Mouse (Mus musculus): Measurements from ENCODE around the gene Ptger2. TPM values are rescaled to one million over a fixed set of nuclear protein-coding genes. Genes with fewer than 3 reads are reported as not detected.
A peak's percentile ranks its signal among the peaks of the same experiment; 100 is the strongest.

The Ptger2 gene
- polyA plus RNA-seq, 1 experiment from 2014 or later: 1.2 TPM

- 87% methylated on average over 4 of the region's 4 CpGs for WGBS
- Histone ChIP-seq H3K4me1 (replicated peaks) (no peaks in the 10 kb centered on the region), H3K4me2 (replicated peaks) (no peak overlapping the region), H3K4me3 (replicated peaks) (no peak overlapping the region), H3K27me3 (replicated peaks) (no peaks in the 10 kb centered on the region), H3K36me3 (no peaks in the 10 kb centered on the region), H3K27ac (no peak overlapping the region), H3K9me3 (no peaks in the 10 kb centered on the region), H3K9ac (no peak overlapping the region)
- ATAC-seq: no peak
These were observed 17.8 kb downstream of the Ptger2 start for GRCm38 (mm10) chr14:45005698-45006283.

GRCm38 (mm10) chr14:45009242-45009641, 21.2 kb downstream of the Ptger2 start:
- WGBS: 88% methylated on average over 1 of the region's 1 CpGs
- Histone ChIP-seq H3K9ac (no peak overlapping the region), H3K4me1 (replicated peaks) (no peaks in the 10 kb centered on the region), H3K9me3 (no peaks in the 10 kb centered on the region), H3K36me3 (no peaks in the 10 kb centered on the region), H3K4me3 (replicated peaks) (no peak overlapping the region), H3K27me3 (replicated peaks) (no peaks in the 10 kb centered on the region), H3K4me2 (replicated peaks) (no peak overlapping the region), H3K27ac (no peak overlapping the region)
- ATAC-seq: no peak

GRCm38 (mm10) chr14:45011260-45011659, 23.3 kb downstream of the Ptger2 start:
- WGBS: 91% methylated on average over 2 of the region's 2 CpGs
- no peaks in the 10 kb centered on the region for H3K36me3 ChIP-seq
- ATAC-seq: no peak
- no peak overlapping the region for H3K4me2 ChIP-seq (replicated peaks)
- H3K9me3 ChIP-seq: no peaks in the 10 kb centered on the region
- H3K27ac ChIP-seq: no peak overlapping the region
- no peaks in the 10 kb centered on the region for H3K27me3 ChIP-seq (replicated peaks)
- no peak overlapping the region for H3K9ac ChIP-seq
- no peak overlapping the region for H3K4me3 ChIP-seq (replicated peaks)
- H3K4me1 ChIP-seq (replicated peaks): no peaks in the 10 kb centered on the region

DNA sequence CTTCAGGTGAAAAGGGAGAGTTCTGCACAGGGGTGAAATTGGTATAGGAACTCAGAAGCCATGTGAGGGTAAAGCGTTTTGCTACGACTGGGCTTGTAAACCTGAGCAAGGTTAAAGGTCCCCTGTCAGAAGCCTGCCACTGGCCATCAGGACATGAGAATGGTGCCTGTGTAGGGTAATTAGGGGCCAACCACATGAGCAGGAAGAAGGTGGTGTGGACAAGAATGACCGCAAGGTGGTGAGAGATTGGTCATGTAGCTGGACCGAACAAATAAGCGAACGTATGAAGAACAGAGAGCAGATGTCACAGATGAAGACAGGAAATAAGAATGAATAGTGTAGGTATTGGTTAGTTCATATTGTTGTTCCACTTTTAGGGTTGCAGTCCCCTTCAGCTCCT, 23.7 kb downstream of the Ptger2 start:
- Histone ChIP-seq H3K27me3 (replicated peaks) (no peaks in the 10 kb centered on the region), H3K4me2 (replicated peaks) (no peak overlapping the region), H3K4me3 (replicated peaks) (no peak overlapping the region), H3K27ac (no peak overlapping the region), H3K4me1 (replicated peaks) (no peaks in the 10 kb centered on the region), H3K36me3 (no peaks in the 10 kb centered on the region), H3K9me3 (no peaks in the 10 kb centered on the region), H3K9ac (no peak overlapping the region)
- 87% methylated on average over 6 of the region's 6 CpGs for WGBS
- no peak for ATAC-seq

DNA sequence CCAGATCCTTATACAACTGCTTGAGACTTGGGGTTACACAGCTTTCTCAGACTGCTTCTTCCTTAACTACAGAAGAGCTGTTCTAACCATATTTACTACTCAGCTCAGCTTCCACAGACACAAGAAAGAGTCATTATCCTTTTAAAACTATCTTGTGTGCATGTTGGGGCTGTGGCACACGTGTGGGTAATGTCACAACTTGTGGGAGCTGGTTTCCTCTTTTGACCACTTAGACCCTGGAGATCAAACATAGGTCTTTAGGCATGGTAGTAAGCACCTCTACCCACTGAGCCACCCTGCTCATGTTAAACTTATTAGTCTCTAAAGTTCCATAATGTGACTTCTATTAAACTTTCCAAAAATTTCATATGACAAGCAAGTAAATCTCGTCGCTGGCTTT, 33.6 kb downstream of the Ptger2 start:
- Histone ChIP-seq H3K9ac (no peak overlapping the region), H3K4me2 (replicated peaks) (no peak overlapping the region), H3K4me1 (replicated peaks) (no peaks in the 10 kb centered on the region), H3K27ac (no peak overlapping the region), H3K9me3 (no peaks in the 10 kb centered on the region), H3K4me3 (replicated peaks) (no peak overlapping the region), H3K27me3 (replicated peaks) (no peaks in the 10 kb centered on the region), H3K36me3 (no peaks in the 10 kb centered on the region)
- WGBS: 86% methylated on average over 3 of the region's 3 CpGs
- no peak for ATAC-seq

- no peaks in the 10 kb centered on the region; the same call in 1 of the 2 replicates for H3K4me1 ChIP-seq (replicated peaks)
- no peak overlapping the region for H3K9ac ChIP-seq
- no peaks in the 10 kb centered on the region for H3K9me3 ChIP-seq
- H3K27me3 ChIP-seq (replicated peaks): no peaks in the 10 kb centered on the region
- 83% methylated on average over 3 of the region's 3 CpGs for WGBS
- H3K27ac ChIP-seq: no peak overlapping the region
- H3K4me2 ChIP-seq (replicated peaks): no peak overlapping the region
- ATAC-seq: no peak
- no peak overlapping the region for H3K4me3 ChIP-seq (replicated peaks)
- H3K36me3 ChIP-seq: no peaks in the 10 kb centered on the region
These were observed 46.3 kb downstream of the Ptger2 start for GRCm38 (mm10) chr14:45034293-45034692.

- Histone ChIP-seq H3K9me3 (no peaks in the 10 kb centered on the region), H3K4me3 (replicated peaks) (no peak overlapping the region), H3K9ac (no peak overlapping the region), H3K27ac (no peak overlapping the region), H3K4me2 (replicated peaks) (no peak overlapping the region), H3K27me3 (replicated peaks) (no peaks in the 10 kb centered on the region), H3K36me3 (no peaks in the 10 kb centered on the region), H3K4me1 (replicated peaks) (no peaks in the 10 kb centered on the region; the same call in 1 of the 2 replicates)
- ATAC-seq: no peak
- WGBS: 82% methylated on average over 1 of the region's 1 CpGs
These were observed 48.6 kb downstream of the Ptger2 start for GRCm38 (mm10) chr14:45036579-45036978.

DNA sequence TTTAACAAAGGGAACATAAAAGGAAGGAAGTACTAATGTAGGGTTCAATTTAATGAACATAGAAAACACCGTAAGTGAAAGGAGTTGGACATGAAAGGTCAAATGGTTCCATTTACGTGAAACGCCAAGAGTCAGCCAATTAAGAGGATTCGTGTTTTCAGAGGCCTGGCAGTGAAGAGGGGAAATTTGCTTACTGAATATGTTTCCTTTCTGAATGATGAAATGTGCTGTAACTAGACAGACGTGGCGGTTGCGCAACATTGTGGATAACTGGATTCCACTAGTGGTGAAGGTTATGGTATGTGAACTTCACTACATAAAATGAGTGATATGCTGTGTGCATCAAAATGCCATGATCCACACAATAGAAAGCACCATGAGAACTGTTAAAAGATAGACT, 50.1 kb downstream of the Ptger2 start:
- no peaks in the 10 kb centered on the region for H3K27me3 ChIP-seq (replicated peaks)
- H3K4me1 ChIP-seq (replicated peaks): no peaks in the 10 kb centered on the region; the same call in 1 of the 2 replicates
- 77% methylated on average over 7 of the region's 7 CpGs for WGBS
- no peak overlapping the region for H3K4me2 ChIP-seq (replicated peaks)
- H3K9ac ChIP-seq: no peak overlapping the region
- no peaks in the 10 kb centered on the region for H3K9me3 ChIP-seq
- no peak for ATAC-seq
- H3K27ac ChIP-seq: no peak overlapping the region
- no peak overlapping the region for H3K4me3 ChIP-seq (replicated peaks)
- no peaks in the 10 kb centered on the region for H3K36me3 ChIP-seq

- no peak overlapping the region for H3K4me3 ChIP-seq (replicated peaks)
- ATAC-seq: no peak
- no peaks in the 10 kb centered on the region for H3K9me3 ChIP-seq
- no peaks in the 10 kb centered on the region for H3K27me3 ChIP-seq (replicated peaks)
- no peak overlapping the region for H3K4me2 ChIP-seq (replicated peaks)
- WGBS: 81% methylated on average over 5 of the region's 5 CpGs
- H3K36me3 ChIP-seq: no peaks in the 10 kb centered on the region
- H3K4me1 ChIP-seq (replicated peaks): no peaks in the 10 kb centered on the region; the same call in 1 of the 2 replicates
- no peak overlapping the region for H3K9ac ChIP-seq
- H3K27ac ChIP-seq: no peak overlapping the region
These were observed 53.0 kb downstream of the Ptger2 start for GRCm38 (mm10) chr14:45040851-45041475.

GRCm38 (mm10) chr14:45048128-45048527, 60.1 kb downstream of the Ptger2 start:
- no peak for ATAC-seq
- Histone ChIP-seq H3K27ac (no peak overlapping the region), H3K9me3 (no peaks in the 10 kb centered on the region), H3K4me2 (replicated peaks) (no peak overlapping the region), H3K36me3 (no peaks in the 10 kb centered on the region), H3K4me1 (replicated peaks) (0 out of 2 replicates have a peak, but pooled peaks cover 4% of the 10 kb centered on the region), H3K27me3 (replicated peaks) (no peaks in the 10 kb centered on the region), H3K4me3 (replicated peaks) (no peak overlapping the region), H3K9ac (no peak overlapping the region)
- 83% methylated on average over 2 of the region's 2 CpGs for WGBS

DNA sequence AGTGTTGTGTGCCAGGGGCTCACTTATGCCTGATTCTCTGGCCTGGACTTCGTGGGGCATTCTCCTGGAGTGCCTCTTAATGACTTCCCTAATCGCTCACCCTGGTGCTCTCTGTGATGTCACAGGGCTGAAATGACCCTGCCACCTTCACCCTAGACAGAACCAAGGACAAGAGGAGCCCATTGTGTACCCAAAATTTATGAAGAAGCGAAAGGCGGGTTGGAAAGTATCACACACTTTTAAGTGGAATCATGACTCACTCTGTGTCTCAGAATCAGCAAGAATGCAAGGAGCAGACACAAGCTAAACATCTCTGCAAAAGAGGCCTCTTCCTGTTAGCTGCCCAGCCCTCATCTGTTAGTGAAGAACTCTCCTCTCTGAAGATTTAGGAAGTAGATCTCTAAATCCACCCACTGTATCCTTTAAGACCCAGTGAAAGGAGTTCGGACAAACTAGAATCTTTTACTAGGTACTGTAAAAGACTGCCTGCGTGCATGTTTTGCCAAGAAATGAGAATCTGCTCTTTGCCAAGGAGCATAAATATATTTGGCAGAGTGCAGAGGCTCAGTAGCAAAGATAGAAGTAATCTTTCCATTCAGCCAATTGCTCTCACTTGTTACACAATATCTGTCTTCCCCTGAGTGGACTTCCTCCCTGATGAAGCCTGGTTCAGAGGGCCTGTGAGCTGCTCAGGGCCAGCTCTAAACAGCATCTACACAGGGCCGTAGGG, 61.9 kb downstream of the Ptger2 start:
- Histone ChIP-seq H3K27ac (peak overlapping the region; percentile 89), H3K36me3 (no peaks in the 10 kb centered on the region), H3K4me1 (replicated peaks) (0 out of 2 replicates have a peak, but pooled peaks cover 4% of the 10 kb centered on the region), H3K9me3 (no peaks in the 10 kb centered on the region), H3K4me2 (replicated peaks) (no peak overlapping the region), H3K9ac (no peak overlapping the region), H3K27me3 (replicated peaks) (no peaks in the 10 kb centered on the region), H3K4me3 (replicated peaks) (no peak overlapping the region)
- 32% methylated on average over 7 of the region's 7 CpGs for WGBS
- ATAC-seq: peak; percentile 79

DNA sequence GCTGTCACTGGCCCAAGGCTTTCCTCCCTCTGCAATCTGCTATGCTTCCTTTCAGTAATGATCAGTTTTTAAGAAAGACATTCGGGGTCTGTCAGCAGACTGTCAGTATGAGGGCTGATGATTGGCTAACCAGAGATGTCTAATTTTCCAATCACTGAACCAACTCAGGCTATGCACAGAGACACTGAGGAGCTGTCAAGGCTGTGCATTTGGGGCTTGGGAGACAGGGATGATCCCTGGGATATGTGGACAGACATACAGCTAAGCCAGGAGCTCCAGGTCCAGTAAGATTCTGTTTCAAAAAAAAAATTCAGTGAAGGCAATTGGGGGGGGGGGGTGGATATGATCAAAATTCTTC, 62.4 kb downstream of the Ptger2 start:
- Histone ChIP-seq H3K9me3 (no peaks in the 10 kb centered on the region), H3K4me2 (replicated peaks) (no peak overlapping the region), H3K4me3 (replicated peaks) (no peak overlapping the region), H3K9ac (no peak overlapping the region), H3K27ac (peak overlapping the region; percentile 89), H3K36me3 (no peaks in the 10 kb centered on the region), H3K27me3 (replicated peaks) (no peaks in the 10 kb centered on the region), H3K4me1 (replicated peaks) (0 out of 2 replicates have a peak, but pooled peaks cover 4% of the 10 kb centered on the region)
- WGBS: 58% methylated on average over 1 of the region's 1 CpGs
- 0 out of 2 replicates have a peak, but pooled peaks have one; percentile 4 for ATAC-seq
